Mouse (Mus musculus): Measurements from ENCODE around the gene Enpp6. TPM values are rescaled to one million over a fixed set of nuclear protein-coding genes. Genes with fewer than 3 reads are reported as not detected.

Enpp6 gene
- polyA plus RNA-seq, 1 experiment, result not detected

DNA sequence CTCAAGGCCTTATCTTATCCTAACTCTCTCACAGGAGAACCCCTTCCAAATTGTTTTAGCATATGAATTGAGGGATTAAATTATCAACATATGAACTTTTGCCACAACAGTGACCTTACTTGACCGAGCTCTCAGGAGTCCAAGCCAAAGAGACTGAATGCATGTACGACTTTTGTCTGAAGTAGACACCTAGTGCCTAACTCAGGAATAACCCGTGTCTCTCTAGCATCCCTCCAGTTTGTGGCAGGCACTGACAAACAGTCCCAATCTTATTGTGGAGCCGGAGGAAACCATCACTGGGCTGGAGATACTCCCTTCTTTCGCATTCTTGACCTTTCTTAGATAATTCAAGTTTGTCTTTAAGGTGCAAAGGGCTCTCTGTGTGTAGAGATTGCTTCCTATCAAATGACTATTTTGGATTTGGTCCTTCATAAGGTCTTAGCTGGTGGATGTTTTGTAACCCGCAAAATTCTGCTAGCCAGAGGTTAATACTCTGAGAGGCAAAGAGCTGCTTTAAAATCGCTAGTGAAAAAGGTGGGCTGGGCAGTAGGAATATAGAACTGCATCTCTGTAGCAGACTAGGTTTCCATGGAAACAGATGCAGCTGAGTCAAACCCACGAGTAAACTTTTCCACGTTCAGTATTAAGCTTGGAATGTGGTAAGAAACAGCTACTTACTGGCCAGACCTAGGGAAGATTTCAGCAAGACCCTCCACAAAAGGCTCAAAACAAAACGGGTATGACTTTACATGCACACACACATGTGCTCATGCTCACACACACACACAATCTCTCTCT lies 23.9 kb upstream of the Enpp6 start:
- Histone ChIP-seq H3K4me2 (ENCODE audit: low read depth) (no peak overlapping the region), H3ac (ENCODE audit: control insufficient read depth, insufficient read length) (no peak overlapping the region), H3K4me3 (no peak overlapping the region), H3K36me3 (ENCODE audit: control insufficient read depth, insufficient read depth) (no peaks in the 10 kb centered on the region), H3K27me3 (ENCODE audit: control insufficient read depth, insufficient read depth, insufficient read length) (peaks cover 8% of the 10 kb centered on the region), H3K79me2 (ENCODE audit: control insufficient read depth, insufficient read depth) (no peaks in the 10 kb centered on the region)
- TF ChIP-seq POLR2A (IDR thresholded peaks at IDR 0.05; ENCODE audit: insufficient read length, low read depth) (no peak), TCF3 (IDR thresholded peaks at IDR 0.05; ENCODE audit: insufficient read length, low read depth) (no peak), USF1 (IDR thresholded peaks at IDR 0.05; ENCODE audit: low read depth) (no peak), MYOD1 (IDR thresholded peaks at IDR 0.05; ENCODE audit: control insufficient read depth in 1 of 3, insufficient read length in 2 of 3, low read depth in 2 of 3) (no peak), REST (IDR thresholded peaks at IDR 0.05; ENCODE audit: insufficient read depth, insufficient read length) (no peak), SRF (IDR thresholded peaks at IDR 0.05; ENCODE audit: control insufficient read depth, insufficient read length, low read depth) (no peak), MAX (IDR thresholded peaks at IDR 0.05; ENCODE audit: low read depth) (no peak), POLR2AphosphoS2 (IDR thresholded peaks at IDR 0.05; ENCODE audit: insufficient read length, low read depth) (no peak)

GRCm38 (mm10) chr8:46963619-46964145 lies 23.0 kb upstream of the Enpp6 start:
- Histone ChIP-seq H3ac (ENCODE audit: control insufficient read depth, insufficient read length) (no peak overlapping the region), H3K27me3 (ENCODE audit: control insufficient read depth, insufficient read depth, insufficient read length) (peaks cover 8% of the 10 kb centered on the region), H3K36me3 (ENCODE audit: control insufficient read depth, insufficient read depth) (no peaks in the 10 kb centered on the region), H3K4me2 (ENCODE audit: low read depth) (no peak overlapping the region), H3K79me2 (ENCODE audit: control insufficient read depth, insufficient read depth) (no peaks in the 10 kb centered on the region), H3K4me3 (no peak overlapping the region)
- TF ChIP-seq E2F4 (IDR thresholded peaks at IDR 0.05; ENCODE audit: insufficient read depth) (no peak), REST (IDR thresholded peaks at IDR 0.05; ENCODE audit: insufficient read depth, insufficient read length) (no peak), POLR2AphosphoS2 (IDR thresholded peaks at IDR 0.05; ENCODE audit: insufficient read length, low read depth) (no peak), TCF3 (IDR thresholded peaks at IDR 0.05; ENCODE audit: insufficient read length, low read depth) (no peak), MAX (IDR thresholded peaks at IDR 0.05; ENCODE audit: low read depth) (no peak)

DNA sequence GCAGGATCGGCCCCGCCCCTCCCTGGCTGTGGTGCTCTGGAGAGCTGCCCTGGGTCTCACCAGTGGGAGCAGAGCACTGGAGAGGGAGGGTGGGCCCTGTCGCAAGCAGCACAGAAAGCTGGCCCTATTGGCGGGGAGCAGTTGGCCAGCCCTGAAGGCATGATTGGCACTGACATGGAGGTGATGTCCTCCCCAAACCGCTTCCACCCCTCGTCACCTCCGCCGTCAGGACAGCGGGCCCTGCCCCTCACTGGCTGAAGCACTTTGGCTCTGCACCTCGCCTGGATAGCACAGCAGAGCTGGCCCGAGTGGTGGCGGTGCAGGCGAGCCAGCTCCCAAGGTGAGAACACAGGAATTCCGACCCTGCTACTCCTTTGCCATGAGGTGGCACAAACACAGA lies 20.9 kb upstream of the Enpp6 start:
- peaks cover 8% of the 10 kb centered on the region for H3K27me3 ChIP-seq (ENCODE audit: control insufficient read depth, insufficient read depth, insufficient read length)
- no peaks in the 10 kb centered on the region for H3K79me2 ChIP-seq (ENCODE audit: control insufficient read depth, insufficient read depth)
- H3ac ChIP-seq (ENCODE audit: control insufficient read depth, insufficient read length), result no peak overlapping the region
- no peak overlapping the region for H3K4me3 ChIP-seq
- no peak overlapping the region for H3K4me2 ChIP-seq (ENCODE audit: low read depth)
- TF ChIP-seq CEBPB (IDR thresholded peaks at IDR 0.05; ENCODE audit: insufficient read depth, poor library complexity, severe bottlenecking) (no peak), SRF (IDR thresholded peaks at IDR 0.05; ENCODE audit: control insufficient read depth, insufficient read length, low read depth) (no peak), MYOG (IDR thresholded peaks at IDR 0.05; ENCODE audit: control insufficient read depth in 1 of 3, insufficient read depth in 1 of 3, insufficient read length in 2 of 3, low read depth in 2 of 3) (no peak), USF1 (IDR thresholded peaks at IDR 0.05; ENCODE audit: low read depth) (no peak), MYOD1 (IDR thresholded peaks at IDR 0.05; ENCODE audit: control insufficient read depth in 1 of 3, insufficient read length in 2 of 3, low read depth in 2 of 3) (no peak), E2F4 (IDR thresholded peaks at IDR 0.05; ENCODE audit: insufficient read depth) (no peak), TCF12 (IDR thresholded peaks at IDR 0.05; ENCODE audit: insufficient read depth, poor library complexity, severe bottlenecking) (no peak), POLR2AphosphoS2 (IDR thresholded peaks at IDR 0.05; ENCODE audit: insufficient read length, low read depth) (no peak), MAX (IDR thresholded peaks at IDR 0.05; ENCODE audit: low read depth) (no peak), POLR2A (IDR thresholded peaks at IDR 0.05; ENCODE audit: insufficient read length, low read depth) (no peak), REST (IDR thresholded peaks at IDR 0.05; ENCODE audit: insufficient read depth, insufficient read length) (no peak), TCF3 (IDR thresholded peaks at IDR 0.05; ENCODE audit: insufficient read length, low read depth) (no peak)
- H3K36me3 ChIP-seq (ENCODE audit: control insufficient read depth, insufficient read depth), result no peaks in the 10 kb centered on the region

DNA sequence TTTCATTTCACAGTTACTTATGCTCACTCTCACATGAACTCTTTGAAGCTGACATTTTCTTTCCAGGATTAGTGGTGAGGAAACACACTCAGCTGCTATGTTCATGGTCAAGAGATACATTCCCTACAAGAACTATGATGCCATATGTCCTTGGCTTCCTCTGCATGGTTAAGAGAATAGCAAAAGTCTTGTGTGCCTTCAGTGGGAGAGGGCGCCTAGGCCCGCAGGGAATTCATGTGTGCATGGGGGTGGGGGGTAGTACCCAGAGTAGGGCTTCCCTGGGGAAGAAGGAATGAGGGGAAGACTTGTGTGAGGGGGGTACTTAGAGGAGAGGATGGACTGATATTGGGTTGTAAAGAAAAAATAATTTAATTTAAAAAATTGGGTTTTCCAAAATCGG lies 18.0 kb upstream of the Enpp6 start:
- TF ChIP-seq E2F4 (IDR thresholded peaks at IDR 0.05; ENCODE audit: insufficient read depth) (no peak), POLR2AphosphoS2 (IDR thresholded peaks at IDR 0.05; ENCODE audit: insufficient read length, low read depth) (no peak), CEBPB (IDR thresholded peaks at IDR 0.05; ENCODE audit: insufficient read depth, poor library complexity, severe bottlenecking) (no peak), REST (IDR thresholded peaks at IDR 0.05; ENCODE audit: insufficient read depth, insufficient read length) (no peak), TCF12 (IDR thresholded peaks at IDR 0.05; ENCODE audit: insufficient read depth, poor library complexity, severe bottlenecking) (no peak), TCF3 (IDR thresholded peaks at IDR 0.05; ENCODE audit: insufficient read length, low read depth) (no peak), MYOD1 (IDR thresholded peaks at IDR 0.05; ENCODE audit: control insufficient read depth in 1 of 3, insufficient read length in 2 of 3, low read depth in 2 of 3) (no peak), USF1 (IDR thresholded peaks at IDR 0.05; ENCODE audit: low read depth) (no peak), SRF (IDR thresholded peaks at IDR 0.05; ENCODE audit: control insufficient read depth, insufficient read length, low read depth) (no peak), POLR2A (IDR thresholded peaks at IDR 0.05; ENCODE audit: insufficient read length, low read depth) (no peak), MAX (IDR thresholded peaks at IDR 0.05; ENCODE audit: low read depth) (no peak), MYOG (IDR thresholded peaks at IDR 0.05; ENCODE audit: control insufficient read depth in 1 of 3, insufficient read depth in 1 of 3, insufficient read length in 2 of 3, low read depth in 2 of 3) (no peak)
- Histone ChIP-seq H3K36me3 (ENCODE audit: control insufficient read depth, insufficient read depth) (no peaks in the 10 kb centered on the region), H3K4me2 (ENCODE audit: low read depth) (no peak overlapping the region), H3ac (ENCODE audit: control insufficient read depth, insufficient read length) (no peak overlapping the region), H3K79me2 (ENCODE audit: control insufficient read depth, insufficient read depth) (no peaks in the 10 kb centered on the region), H3K4me3 (no peak overlapping the region), H3K27me3 (ENCODE audit: control insufficient read depth, insufficient read depth, insufficient read length) (peaks cover 8% of the 10 kb centered on the region)

Measured in myocyte (in vitro differentiated cells).